Mouse (Mus musculus) kidney, embryonic 15.5 days (tissue): ENCODE measurements around the gene Igf2bp1. TPM values are rescaled to one million over a fixed set of nuclear protein-coding genes. Genes with fewer than 3 reads are reported as not detected.
A peak's percentile ranks its signal among the peaks of the same experiment; 100 is the strongest.

Source experiments
- ATAC-seq: fragments of 200-750 bp; cut with Nextera tagmentation; replicated peaks from 2 replicates; pipeline ENCODE4 v1.8.0; 2017; ENCODE audit warnings: moderate TSS enrichment; ENCODE audit not compliant: low FRiP score
- H3K27ac ChIP-seq: fragments of 300-500 bp; sonication (generic); 2 replicates; pipeline ENCODE4 v1.5.1; 2015; ENCODE audit warnings: mild to moderate bottlenecking, inconsistent platforms
- H3K27me3 ChIP-seq: fragments of 300-500 bp; sonication (generic); 2 replicates; pipeline ENCODE4 v1.6.1; 2015; ENCODE audit warnings: inconsistent platforms
- H3K36me3 ChIP-seq: fragments of 300-500 bp; sonication (generic); 2 replicates; pipeline ENCODE4 v1.6.1; 2015; ENCODE audit warnings: inconsistent platforms
- H3K4me1 ChIP-seq: fragments of 300-500 bp; sonication (generic); 2 replicates; pipeline ENCODE4 v1.6.1; 2015; ENCODE audit warnings: inconsistent platforms
- H3K4me2 ChIP-seq: fragments of 300-500 bp; sonication (generic); 2 replicates; pipeline ENCODE4 v1.6.1; 2015; ENCODE audit warnings: moderate library complexity, mild to moderate bottlenecking, inconsistent platforms
- H3K4me3 ChIP-seq: fragments of 300-500 bp; sonication (generic); replicated peaks from 2 replicates; pipeline ENCODE4 v1.5.1; 2015; ENCODE audit warnings: mild to moderate bottlenecking, inconsistent platforms
- H3K9ac ChIP-seq: fragments of 300-500 bp; sonication (generic); 2 replicates; pipeline ENCODE4 v1.6.1; 2015; ENCODE audit warnings: mild to moderate bottlenecking, inconsistent platforms
- H3K9me3 ChIP-seq: fragments of 300-500 bp; sonication (generic); replicated peaks from 2 replicates; pipeline ENCODE4 v1.6.1; 2016; ENCODE audit warnings: inconsistent platforms
- WGBS: fragments of 180-500 bp; shearing (Covaris S2); methylation state at CpG from one replicate; pipeline ENCODE4 v1.1.7; 2015; ENCODE audit warnings: mixed read lengths; 5-methylcytosine and 5-hydroxymethylcytosine counted together
- polyA plus RNA-seq: library from polyadenylated mRNA; unstranded; fragments of >200 nt; fragmentation: Nextera tagmentation; extraction: Ambion mirVana; gene quantifications from 2 replicates; pipeline ENCODE4 v1.2.1, GENCODE M21; 2015

Igf2bp1 gene
- polyA plus RNA-seq, 1 experiment from 2014 or later, result 57.9 TPM

- ATAC-seq, result no peak
- WGBS, result 47% methylated on average over 8 of the region's 8 CpGs
- peaks cover 24% of the 10 kb centered on the region for H3K36me3 ChIP-seq
- no peaks in the 10 kb centered on the region for H3K9me3 ChIP-seq
- H3K9ac ChIP-seq, result peak overlapping the region; percentile 51; the same call in 1 of the 2 replicates
- peaks cover 7% of the 10 kb centered on the region; the same call in 1 of the 2 replicates for H3K27me3 ChIP-seq
- peaks cover 16% of the 10 kb centered on the region for H3K4me1 ChIP-seq
- H3K27ac ChIP-seq, result peak overlapping the region; percentile 72; the same call in 1 of the 2 replicates
- H3K4me2 ChIP-seq, result peak overlapping the region; percentile 86
- peak overlapping the region; percentile 64 for H3K4me3 ChIP-seq
Measured at GRCm38 (mm10) chr11:96034116-96034515, 28.4 kb upstream of the Igf2bp1 start.

GRCm38 (mm10) chr11:96033264-96033663 is 27.5 kb upstream of the Igf2bp1 start:
- H3K9me3 ChIP-seq, result no peaks in the 10 kb centered on the region
- no peak overlapping the region for H3K9ac ChIP-seq
- H3K4me1 ChIP-seq, result peaks cover 16% of the 10 kb centered on the region
- peaks cover 16% of the 10 kb centered on the region; the same call in 1 of the 2 replicates for H3K36me3 ChIP-seq
- no peak overlapping the region for H3K27ac ChIP-seq
- H3K4me3 ChIP-seq, result no peak overlapping the region
- ATAC-seq, result no peak
- H3K4me2 ChIP-seq, result no peak overlapping the region
- peaks cover 8% of the 10 kb centered on the region; the same call in 1 of the 2 replicates for H3K27me3 ChIP-seq
- WGBS, result 93% methylated on average over 3 of the region's 3 CpGs

- WGBS, result 81% methylated on average over 2 of the region's 2 CpGs
Measured at GRCm38 (mm10) chr11:96031701-96032100, 26.0 kb upstream of the Igf2bp1 start.

GRCm38 (mm10) chr11:96030571-96030970 is 24.8 kb upstream of the Igf2bp1 start:
- H3K36me3 ChIP-seq, result no peaks in the 10 kb centered on the region
- peaks cover 11% of the 10 kb centered on the region for H3K4me1 ChIP-seq
- no peak overlapping the region for H3K4me2 ChIP-seq
- H3K9ac ChIP-seq, result no peak overlapping the region
- H3K27me3 ChIP-seq, result peaks cover 9% of the 10 kb centered on the region; the same call in 1 of the 2 replicates
- no peak overlapping the region for H3K27ac ChIP-seq
- no peaks in the 10 kb centered on the region for H3K9me3 ChIP-seq
- no peak for ATAC-seq
- WGBS, result 88% methylated on average over 3 of the region's 3 CpGs
- H3K4me3 ChIP-seq, result no peak overlapping the region

More at GRCm38 (mm10) chr11:96031701-96032100, 26.0 kb upstream of the Igf2bp1 start:
- H3K4me1 ChIP-seq, result peaks cover 16% of the 10 kb centered on the region
- H3K9me3 ChIP-seq, result no peaks in the 10 kb centered on the region
- H3K4me3 ChIP-seq, result no peak overlapping the region
- no peak overlapping the region for H3K27ac ChIP-seq
- ATAC-seq, result no peak
- H3K27me3 ChIP-seq, result peaks cover 9% of the 10 kb centered on the region; the same call in 1 of the 2 replicates
- no peak overlapping the region for H3K4me2 ChIP-seq
- H3K36me3 ChIP-seq, result 0 out of 2 replicates have a peak, but pooled peaks cover 4% of the 10 kb centered on the region
- no peak overlapping the region for H3K9ac ChIP-seq

GRCm38 (mm10) chr11:96028130-96028529 is 22.4 kb upstream of the Igf2bp1 start:
- Histone ChIP-seq H3K9ac (no peak overlapping the region), H3K4me1 (no peaks in the 10 kb centered on the region), H3K4me2 (no peak overlapping the region), H3K9me3 (no peaks in the 10 kb centered on the region), H3K4me3 (no peak overlapping the region), H3K27me3 (peaks cover 9% of the 10 kb centered on the region; the same call in 1 of the 2 replicates), H3K27ac (no peak overlapping the region), H3K36me3 (no peaks in the 10 kb centered on the region)
- no peak for ATAC-seq
- 58% methylated on average over 5 of the region's 5 CpGs for WGBS

- Histone ChIP-seq H3K4me3 (no peak overlapping the region), H3K36me3 (no peaks in the 10 kb centered on the region), H3K27me3 (peaks cover 4% of the 10 kb centered on the region; the same call in 1 of the 2 replicates), H3K4me2 (no peak overlapping the region), H3K4me1 (peaks cover 3% of the 10 kb centered on the region; the same call in 1 of the 2 replicates), H3K9ac (no peak overlapping the region), H3K27ac (no peak overlapping the region), H3K9me3 (no peaks in the 10 kb centered on the region)
- 44% methylated on average over 4 of the region's 4 CpGs for WGBS
- ATAC-seq, result no peak
Measured at GRCm38 (mm10) chr11:96020622-96021021, 14.9 kb upstream of the Igf2bp1 start.

GRCm38 (mm10) chr11:96017941-96018351 is 12.2 kb upstream of the Igf2bp1 start:
- Histone ChIP-seq H3K4me3 (no peak overlapping the region), H3K4me2 (no peak overlapping the region), H3K27me3 (peaks cover 10% of the 10 kb centered on the region), H3K36me3 (no peaks in the 10 kb centered on the region), H3K27ac (no peak overlapping the region), H3K4me1 (peaks cover 3% of the 10 kb centered on the region; the same call in 1 of the 2 replicates), H3K9me3 (no peaks in the 10 kb centered on the region), H3K9ac (no peak overlapping the region)
- ATAC-seq, result no peak
- WGBS, result 26% methylated on average over 9 of the region's 9 CpGs

GRCm38 (mm10) chr11:96015421-96015820 is 9.7 kb upstream of the Igf2bp1 start:
- Histone ChIP-seq H3K36me3 (no peaks in the 10 kb centered on the region), H3K4me1 (peaks cover 3% of the 10 kb centered on the region; the same call in 1 of the 2 replicates), H3K4me3 (no peak overlapping the region), H3K4me2 (no peak overlapping the region), H3K9me3 (no peaks in the 10 kb centered on the region), H3K9ac (no peak overlapping the region), H3K27me3 (peaks cover 23% of the 10 kb centered on the region), H3K27ac (no peak overlapping the region)
- WGBS, result 38% methylated on average over 5 of the region's 5 CpGs
- ATAC-seq, result no peak

GRCm38 (mm10) chr11:96011982-96012381 is 6.2 kb upstream of the Igf2bp1 start:
- no peak overlapping the region for H3K27ac ChIP-seq
- no peak overlapping the region for H3K9ac ChIP-seq
- WGBS, result 14% methylated on average over 3 of the region's 8 CpGs
- peaks cover 23% of the 10 kb centered on the region for H3K27me3 ChIP-seq
- H3K4me2 ChIP-seq, result no peak overlapping the region
- H3K9me3 ChIP-seq, result no peaks in the 10 kb centered on the region
- H3K4me1 ChIP-seq, result peaks cover 7% of the 10 kb centered on the region
- no peak overlapping the region for H3K4me3 ChIP-seq
- H3K36me3 ChIP-seq, result no peaks in the 10 kb centered on the region
- no peak for ATAC-seq

GRCm38 (mm10) chr11:96008827-96009226 is 3.1 kb upstream of the Igf2bp1 start:
- H3K9me3 ChIP-seq, result no peaks in the 10 kb centered on the region
- ATAC-seq, result no peak
- peaks cover 16% of the 10 kb centered on the region for H3K27me3 ChIP-seq
- H3K36me3 ChIP-seq, result no peaks in the 10 kb centered on the region
- no peak overlapping the region for H3K4me3 ChIP-seq
- no peak overlapping the region for H3K9ac ChIP-seq
- H3K4me2 ChIP-seq, result no peak overlapping the region
- 12% methylated on average over 1 of the region's 1 CpGs for WGBS
- no peak overlapping the region for H3K27ac ChIP-seq
- H3K4me1 ChIP-seq, result peaks cover 16% of the 10 kb centered on the region

- Histone ChIP-seq H3K9me3 (no peaks in the 10 kb centered on the region), H3K36me3 (no peaks in the 10 kb centered on the region), H3K27me3 (peaks cover 10% of the 10 kb centered on the region), H3K4me2 (peak overlapping the region; percentile 99), H3K4me3 (peak overlapping the region; percentile 92), H3K9ac (peak overlapping the region; percentile 97), H3K27ac (peak overlapping the region; percentile 96), H3K4me1 (peaks cover 23% of the 10 kb centered on the region)
- no peak; the same call in 1 of the 2 replicates for ATAC-seq
- under 1% methylated on average over 33 of the region's 33 CpGs for WGBS
Measured at GRCm38 (mm10) chr11:96007516-96008235, 1.9 kb upstream of the Igf2bp1 start.

- peaks cover 5% of the 10 kb centered on the region; the same call in 1 of the 2 replicates for H3K27me3 ChIP-seq
- H3K4me2 ChIP-seq, result peak overlapping the region; percentile 99
- H3K27ac ChIP-seq, result peak overlapping the region; percentile 96
- no peaks in the 10 kb centered on the region for H3K9me3 ChIP-seq
- peak overlapping the region; percentile 92 for H3K4me3 ChIP-seq
- H3K36me3 ChIP-seq, result no peaks in the 10 kb centered on the region
- ATAC-seq, result peak; percentile 83
- peaks cover 30% of the 10 kb centered on the region for H3K4me1 ChIP-seq
- H3K9ac ChIP-seq, result peak overlapping the region; percentile 97
- under 1% methylated on average over 66 of the region's 67 CpGs for WGBS
Measured at GRCm38 (mm10) chr11:96006852-96007515, 1.2 kb upstream of the Igf2bp1 start.
